Mouse (Mus musculus): ENCODE measurements around the gene Pex14. TPM values are rescaled to one million over a fixed set of nuclear protein-coding genes. Genes with fewer than 3 reads are reported as not detected.

Gene Pex14
- total and polyA plus RNA-seq, 3 experiments: 20.1 to 23.7 (median 21.2) TPM

DNA sequence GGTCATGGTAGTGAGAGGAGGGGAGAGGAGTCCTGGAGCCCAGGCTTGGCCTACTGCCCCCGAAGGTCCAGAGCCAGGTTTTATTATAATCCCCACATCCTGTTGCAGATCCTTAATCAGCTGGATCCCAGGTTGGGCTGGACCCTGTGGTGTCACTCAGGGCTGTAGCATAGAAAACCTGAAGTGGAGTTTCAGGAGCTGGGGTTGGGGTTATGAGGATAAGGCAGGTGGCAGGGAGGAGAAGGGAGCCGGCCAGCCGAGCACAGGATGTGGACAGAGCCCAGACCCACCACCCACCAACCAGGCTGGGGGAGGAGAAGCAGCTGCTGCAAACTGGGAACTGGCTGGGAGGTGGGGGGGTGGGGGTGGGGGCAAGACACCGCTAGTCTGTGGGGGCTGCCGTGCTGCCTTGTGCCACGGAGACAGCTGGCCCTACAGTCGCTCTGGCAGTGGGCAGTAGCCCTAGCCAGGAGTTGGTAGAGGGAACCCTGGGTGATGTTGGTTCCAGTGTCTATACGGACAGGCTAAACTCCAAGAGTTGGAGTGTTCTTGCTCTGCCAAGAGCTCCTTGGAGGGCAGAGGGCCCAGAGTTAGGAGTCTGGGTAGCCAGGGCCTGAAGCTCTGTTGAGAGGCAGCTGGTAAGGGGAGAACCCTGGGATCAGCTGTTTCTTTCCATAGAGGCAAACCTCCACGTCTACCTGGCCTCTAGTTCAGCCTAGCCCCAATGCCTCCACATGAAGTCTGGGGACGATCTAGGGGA lies 184.6 kb downstream of the Pex14 start:
- Histone ChIP-seq H3K4me1 (ENCODE audit: control insufficient read depth, insufficient read depth, low read length) (peaks cover 13% of the 10 kb centered on the region), H3K79me2 (replicated peaks; ENCODE audit: control insufficient read depth, insufficient read depth, low read length) (no peaks in the 10 kb centered on the region; the same call in none of the 2 replicates), H3K36me3 (ENCODE audit: control insufficient read depth, insufficient read depth, low read length) (0 out of 2 replicates have a peak, but pooled peaks cover 2% of the 10 kb centered on the region), H3K27ac (no peak overlapping the region), H3K9ac (ENCODE audit: low read depth, low read length) (no peak overlapping the region), H3K4me3 (no peak overlapping the region), H3K27me3 (ENCODE audit: control insufficient read depth, insufficient read depth, low read length) (no peaks in the 10 kb centered on the region)
- no peak for TF ChIP-seq EP300 (IDR thresholded peaks at IDR 0.05; ENCODE audit: insufficient read depth, low read depth, low read length)
- no peak for TF ChIP-seq CTCF (IDR thresholded peaks at IDR 0.05)
- TF ChIP-seq POLR2A (IDR thresholded peaks at IDR 0.05; ENCODE audit: insufficient read depth, low read depth, low read length): no peak
- intact Hi-C loops (cut with DNase I): loop anchor here (1.0 to 5.0 kb wide), 2 partner anchors 111 to 132 kb away; partner anchors contain the start of gene Casz1
- peak; percentile 46 to 64 for DNase-seq
- whole genome bisulfite sequencing: 52% methylated on average over 10 of the region's 10 CpGs

DNA sequence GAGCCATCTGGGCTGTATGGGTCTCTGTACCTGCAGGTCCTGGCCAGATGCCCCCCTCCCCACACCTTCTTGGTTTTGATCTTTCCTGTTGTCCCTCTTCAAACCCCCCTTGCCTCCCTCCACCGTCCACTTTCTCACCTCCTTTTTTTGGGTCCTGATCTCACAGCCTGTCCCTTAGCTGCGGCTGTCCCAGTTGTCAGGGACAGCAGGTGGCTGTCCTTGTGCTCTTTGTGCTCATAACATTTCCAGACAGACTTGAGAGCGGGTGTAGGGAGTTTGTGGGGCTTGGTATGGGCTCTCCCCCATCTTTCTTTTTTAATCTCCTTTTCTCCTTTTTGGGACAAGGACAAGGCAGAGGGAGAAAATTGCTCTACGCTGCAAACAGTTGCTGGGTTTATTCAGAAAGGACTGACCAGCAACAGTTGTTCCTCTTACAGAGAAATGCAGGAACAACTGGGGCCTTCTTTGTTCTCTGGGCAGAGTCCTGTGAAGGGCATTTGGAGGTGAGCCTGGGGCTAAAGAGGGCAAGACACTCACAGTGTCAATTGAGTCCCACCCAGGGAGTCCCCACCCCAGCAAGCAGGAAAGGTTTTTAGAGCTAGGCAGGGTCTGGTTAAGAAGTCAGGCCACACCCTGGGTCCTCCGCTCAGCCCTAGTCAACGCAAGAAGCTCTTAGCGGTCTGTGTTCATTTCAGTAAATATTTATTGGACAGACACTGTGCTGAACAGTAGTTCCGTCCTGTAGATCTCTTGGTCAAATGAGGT lies 186.7 kb downstream of the Pex14 start:
- Histone ChIP-seq H3K27me3 (ENCODE audit: control insufficient read depth, insufficient read depth, low read length) (no peaks in the 10 kb centered on the region), H3K4me3 (no peak overlapping the region), H3K27ac (no peak overlapping the region; the same call in 1 of the 2 replicates), H3K36me3 (ENCODE audit: control insufficient read depth, insufficient read depth, low read length) (0 out of 2 replicates have a peak, but pooled peaks cover 2% of the 10 kb centered on the region), H3K4me1 (ENCODE audit: control insufficient read depth, insufficient read depth, low read length) (peaks cover 18% of the 10 kb centered on the region), H3K79me2 (replicated peaks; ENCODE audit: control insufficient read depth, insufficient read depth, low read length) (no peaks in the 10 kb centered on the region; the same call in none of the 2 replicates), H3K9ac (ENCODE audit: low read depth, low read length) (no peak overlapping the region)
- TF ChIP-seq EP300 (IDR thresholded peaks at IDR 0.05; ENCODE audit: insufficient read depth, low read depth, low read length) (no peak), POLR2A (IDR thresholded peaks at IDR 0.05; ENCODE audit: insufficient read depth, low read depth, low read length) (no peak), CTCF (IDR thresholded peaks at IDR 0.05) (no peak)
- intact Hi-C loops (cut with DNase I): loop anchor here (5.0 kb wide), 1 partner anchor 134 kb away; no protein-coding TSS in a partner anchor
- WGBS: 55% methylated on average over 8 of the region's 8 CpGs
- DNase-seq: no peak

DNA sequence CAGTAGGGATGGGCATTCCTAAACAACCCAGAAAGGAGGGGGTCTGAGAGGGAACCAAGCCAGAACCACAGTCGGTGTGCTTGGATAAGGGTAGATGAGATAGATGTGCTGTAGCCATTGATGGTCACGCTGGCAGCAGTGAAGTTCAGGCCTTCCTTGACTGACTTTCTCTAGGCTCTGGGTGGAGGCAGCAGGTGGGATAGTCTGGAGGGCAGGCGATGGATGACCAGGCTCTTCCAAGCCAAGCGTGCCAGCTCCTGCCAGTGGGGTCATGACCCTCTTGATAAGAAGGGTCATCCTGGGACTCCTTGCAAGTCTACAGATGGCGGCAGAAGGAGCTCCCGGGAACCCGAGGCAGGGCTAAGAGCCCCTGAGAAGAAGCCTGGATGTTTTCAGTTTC lies 187.5 kb downstream of the Pex14 start:
- TF ChIP-seq CTCF (IDR thresholded peaks at IDR 0.05) (no peak), EP300 (IDR thresholded peaks at IDR 0.05; ENCODE audit: insufficient read depth, low read depth, low read length) (no peak), POLR2A (IDR thresholded peaks at IDR 0.05; ENCODE audit: insufficient read depth, low read depth, low read length) (no peak)
- 49% methylated on average over 7 of the region's 7 CpGs for WGBS
- DNase-seq: no peak
- Histone ChIP-seq H3K9ac (ENCODE audit: low read depth, low read length) (no peak overlapping the region), H3K79me2 (replicated peaks; ENCODE audit: control insufficient read depth, insufficient read depth, low read length) (no peaks in the 10 kb centered on the region; the same call in none of the 2 replicates), H3K36me3 (ENCODE audit: control insufficient read depth, insufficient read depth, low read length) (0 out of 2 replicates have a peak, but pooled peaks cover 2% of the 10 kb centered on the region), H3K27me3 (ENCODE audit: control insufficient read depth, insufficient read depth, low read length) (no peaks in the 10 kb centered on the region), H3K4me3 (no peak overlapping the region), H3K27ac (no peak overlapping the region; the same call in 1 of the 2 replicates), H3K4me1 (ENCODE audit: control insufficient read depth, insufficient read depth, low read length) (peaks cover 18% of the 10 kb centered on the region)
- intact Hi-C loops (cut with DNase I): loop anchor here (5.0 kb wide), 1 partner anchor 135 kb away; no protein-coding TSS in a partner anchor

Other genes starting within 250 kb of the Pex14 start
- 10 to 100 TPM; 40.1 to 42.5 TPM for gene Dffa, start 4.3 kb upstream of the Pex14 start, total RNA-seq (2021)
- 25.3 and 36.8 TPM in 2 replicates for gene Dffa, start 4.3 kb upstream of the Pex14 start, polyA plus RNA-seq (2012; rRNA removed)
- under 1 TPM; 0.52 to 0.59 TPM for gene Cort, start 26.9 kb upstream of the Pex14 start, total RNA-seq (2021)
- gene Cort, start 26.9 kb upstream of the Pex14 start, polyA plus RNA-seq (2012; rRNA removed): not detected in 2 replicates
- 1 to 10 TPM; 7.4 to 8.3 TPM for gene Cenps, start 37.8 kb upstream of the Pex14 start, total RNA-seq (2021)
- 0.85 and 0.96 TPM in 2 replicates for gene Cenps, start 37.8 kb upstream of the Pex14 start, polyA plus RNA-seq (2012; rRNA removed)
- 10 to 100 TPM; 32.8 to 36.8 TPM for gene Pgd, start 66.9 kb upstream of the Pex14 start, total RNA-seq (2021)
- 44.8 and 45.3 TPM in 2 replicates for gene Pgd, start 66.9 kb upstream of the Pex14 start, polyA plus RNA-seq (2012; rRNA removed)
- 100 to 1,000 TPM; 154 to 186 TPM for gene Kif1b, start 207.8 kb upstream of the Pex14 start, total RNA-seq (2021)
- 41.6 and 79.2 TPM in 2 replicates for gene Kif1b, start 207.8 kb upstream of the Pex14 start, polyA plus RNA-seq (2012; rRNA removed)

Measured in heart, adult 2 months (tissue).